Mouse (Mus musculus): ENCODE data around the gene Rnd1. TPM values are rescaled to one million over a fixed set of nuclear protein-coding genes. Genes with fewer than 3 reads are reported as not detected.

Rnd1 gene
- polyA plus RNA-seq, 1 experiment from 2014 or later, result 8.0 TPM

- Histone ChIP-seq H3K4me1 (peaks cover 44% of the 10 kb centered on the region), H3K9me3 (no peaks in the 10 kb centered on the region), H3K9ac (replicated peaks) (peak overlapping the region; percentile 56), H3K27me3 (peaks cover 30% of the 10 kb centered on the region), H3K36me3 (peaks cover 10% of the 10 kb centered on the region; the same call in 1 of the 2 replicates), H3K4me3 (peak overlapping the region; percentile 56), H3K4me2 (replicated peaks) (peak overlapping the region; percentile 99), H3K27ac (replicated peaks) (no peak overlapping the region)
- 2% methylated on average over 9 of the region's 9 CpGs for WGBS
- no peak for ATAC-seq (ENCODE audit: low FRiP score, low read depth)
Measured at GRCm38 (mm10) chr15:98676471-98676870, 790 bp downstream of the Rnd1 start.

- H3K9me3 ChIP-seq, result no peaks in the 10 kb centered on the region
- 7% methylated on average over 14 of the region's 14 CpGs for WGBS
- H3K4me1 ChIP-seq, result peaks cover 44% of the 10 kb centered on the region
- peaks cover 11% of the 10 kb centered on the region; the same call in 1 of the 2 replicates for H3K36me3 ChIP-seq
- H3K9ac ChIP-seq (replicated peaks), result peak overlapping the region; percentile 56
- no peak for ATAC-seq (ENCODE audit: low FRiP score, low read depth)
- H3K4me3 ChIP-seq, result peak overlapping the region; percentile 56
- peak overlapping the region; percentile 72 for H3K27ac ChIP-seq (replicated peaks)
- peak overlapping the region; percentile 99 for H3K4me2 ChIP-seq (replicated peaks)
- H3K27me3 ChIP-seq, result peaks cover 30% of the 10 kb centered on the region
Measured at GRCm38 (mm10) chr15:98675634-98676250, 1.5 kb downstream of the Rnd1 start.

GRCm38 (mm10) chr15:98674994-98675545 is 2.2 kb downstream of the Rnd1 start:
- Histone ChIP-seq H3K4me2 (replicated peaks) (peak overlapping the region; percentile 99), H3K4me1 (peaks cover 44% of the 10 kb centered on the region), H3K4me3 (peak overlapping the region; percentile 56), H3K36me3 (peaks cover 18% of the 10 kb centered on the region), H3K9me3 (no peaks in the 10 kb centered on the region), H3K9ac (replicated peaks) (peak overlapping the region; percentile 56), H3K27me3 (peaks cover 30% of the 10 kb centered on the region), H3K27ac (replicated peaks) (peak overlapping the region; percentile 72)
- ATAC-seq (ENCODE audit: low FRiP score, low read depth), result no peak
- 28% methylated on average over 11 of the region's 11 CpGs for WGBS

- Histone ChIP-seq H3K27me3 (peaks cover 30% of the 10 kb centered on the region), H3K4me2 (replicated peaks) (peak overlapping the region; percentile 99), H3K36me3 (peaks cover 23% of the 10 kb centered on the region), H3K4me1 (peaks cover 44% of the 10 kb centered on the region), H3K9me3 (no peaks in the 10 kb centered on the region), H3K9ac (replicated peaks) (peak overlapping the region; percentile 56), H3K27ac (replicated peaks) (peak overlapping the region; percentile 72), H3K4me3 (peak overlapping the region; percentile 56)
- WGBS, result 16% methylated on average over 7 of the region's 7 CpGs
- ATAC-seq (ENCODE audit: low FRiP score, low read depth), result peak; percentile 75
Measured at GRCm38 (mm10) chr15:98674284-98674993, 2.8 kb downstream of the Rnd1 start.

GRCm38 (mm10) chr15:98673732-98674131 is 3.5 kb downstream of the Rnd1 start:
- WGBS, result 79% methylated on average over 7 of the region's 7 CpGs

GRCm38 (mm10) chr15:98672592-98672991 is 4.7 kb downstream of the Rnd1 start:
- no peak overlapping the region for H3K27ac ChIP-seq (replicated peaks)

More at GRCm38 (mm10) chr15:98673732-98674131, 3.5 kb downstream of the Rnd1 start:
- H3K9me3 ChIP-seq, result no peaks in the 10 kb centered on the region
- peak overlapping the region; percentile 72 for H3K27ac ChIP-seq (replicated peaks)
- H3K9ac ChIP-seq (replicated peaks), result no peak overlapping the region
- peaks cover 26% of the 10 kb centered on the region for H3K27me3 ChIP-seq
- H3K4me3 ChIP-seq, result peak overlapping the region; percentile 56; the same call in 1 of the 2 replicates
- no peak for ATAC-seq (ENCODE audit: low FRiP score, low read depth)
- peaks cover 44% of the 10 kb centered on the region for H3K4me1 ChIP-seq
- H3K4me2 ChIP-seq (replicated peaks), result peak overlapping the region; percentile 99
- H3K36me3 ChIP-seq, result peaks cover 28% of the 10 kb centered on the region

GRCm38 (mm10) chr15:98664042-98664907 is 13.0 kb downstream of the Rnd1 start:
- Histone ChIP-seq H3K9ac (replicated peaks) (no peak overlapping the region), H3K36me3 (peaks cover 8% of the 10 kb centered on the region), H3K4me2 (replicated peaks) (no peak overlapping the region), H3K9me3 (no peaks in the 10 kb centered on the region), H3K27ac (replicated peaks) (no peak overlapping the region), H3K4me1 (0 out of 2 replicates have a peak, but pooled peaks cover 5% of the 10 kb centered on the region), H3K4me3 (no peak overlapping the region), H3K27me3 (no peaks in the 10 kb centered on the region)
- no peak for ATAC-seq (ENCODE audit: low FRiP score, low read depth)
- 79% methylated on average over 11 of the region's 11 CpGs for WGBS

More at GRCm38 (mm10) chr15:98672592-98672991, 4.7 kb downstream of the Rnd1 start:
- Histone ChIP-seq H3K4me1 (peaks cover 40% of the 10 kb centered on the region), H3K4me3 (no peak overlapping the region), H3K27me3 (peaks cover 19% of the 10 kb centered on the region), H3K9ac (replicated peaks) (no peak overlapping the region), H3K4me2 (replicated peaks) (no peak overlapping the region), H3K36me3 (peaks cover 28% of the 10 kb centered on the region), H3K9me3 (no peaks in the 10 kb centered on the region)
- 84% methylated on average over 4 of the region's 4 CpGs for WGBS
- ATAC-seq (ENCODE audit: low FRiP score, low read depth), result no peak

GRCm38 (mm10) chr15:98662567-98663545 is 14.4 kb downstream of the Rnd1 start, which contains the start of gene Ddx23:
Gene Ddx23 (minus strand): TSS chr15:98662894.
- Histone ChIP-seq H3K36me3 (peaks cover 18% of the 10 kb centered on the region), H3K4me2 (replicated peaks) (peak within 1 kb of the TSS; percentile 74), H3K9ac (replicated peaks) (peak within 1 kb of the TSS; percentile 83), H3K9me3 (no peaks in the 10 kb centered on the region), H3K4me1 (0 out of 2 replicates have a peak, but pooled peaks cover 5% of the 10 kb centered on the region), H3K27ac (replicated peaks) (peak within 1 kb of the TSS; percentile 85), H3K27me3 (no peaks in the 10 kb centered on the region), H3K4me3 (peak within 1 kb of the TSS; percentile 80)
- peak; percentile 97 for ATAC-seq (ENCODE audit: low FRiP score, low read depth)
- WGBS, result 5% methylated on average over 48 of the region's 48 CpGs

GRCm38 (mm10) chr15:98662198-98662566 is 15.1 kb downstream of the Rnd1 start:
- Histone ChIP-seq H3K4me2 (replicated peaks) (peak overlapping the region; percentile 74), H3K9me3 (no peaks in the 10 kb centered on the region), H3K27ac (replicated peaks) (peak overlapping the region; percentile 85), H3K27me3 (no peaks in the 10 kb centered on the region), H3K9ac (replicated peaks) (peak overlapping the region; percentile 83), H3K4me1 (0 out of 2 replicates have a peak, but pooled peaks cover 5% of the 10 kb centered on the region), H3K36me3 (peaks cover 25% of the 10 kb centered on the region), H3K4me3 (peak overlapping the region; percentile 80)
- no peak; the same call in 1 of the 2 replicates for ATAC-seq (ENCODE audit: low FRiP score, low read depth)
- 1% methylated on average over 14 of the region's 14 CpGs for WGBS

- no peak overlapping the region for H3K4me3 ChIP-seq
- peaks cover 73% of the 10 kb centered on the region for H3K36me3 ChIP-seq
- no peak for ATAC-seq (ENCODE audit: low FRiP score, low read depth)
- no peak overlapping the region for H3K4me2 ChIP-seq (replicated peaks)
- no peaks in the 10 kb centered on the region for H3K9me3 ChIP-seq
- no peak overlapping the region for H3K27ac ChIP-seq (replicated peaks)
- H3K9ac ChIP-seq (replicated peaks), result no peak overlapping the region
- WGBS, result 84% methylated on average over 15 of the region's 15 CpGs
- 0 out of 2 replicates have a peak, but pooled peaks cover 5% of the 10 kb centered on the region for H3K4me1 ChIP-seq
- H3K27me3 ChIP-seq, result no peaks in the 10 kb centered on the region
Measured at GRCm38 (mm10) chr15:98656982-98657751, 20.1 kb downstream of the Rnd1 start.

All from midbrain, embryonic 12.5 days (tissue).